Mouse (Mus musculus) neural tube, embryonic 13.5 days (tissue): ENCODE results near the gene Gm6169. TPM values are rescaled to one million over a fixed set of nuclear protein-coding genes. Genes with fewer than 3 reads are reported as not detected.

Source experiments
- ATAC-seq: fragments of 200-750 bp; cut with Nextera tagmentation; 2 replicates; pipeline ENCODE4 v1.8.0; 2017; ENCODE audit warnings: low read depth, mild to moderate bottlenecking, moderate TSS enrichment, moderate library complexity
- H3K27ac ChIP-seq: fragments of 300-500 bp; sonication (generic); replicated peaks from 2 replicates; pipeline ENCODE4 v1.5.1; 2015; ENCODE audit warnings: moderate library complexity, mild to moderate bottlenecking, inconsistent platforms
- H3K27me3 ChIP-seq: fragments of 300-500 bp; sonication (generic); 2 replicates; pipeline ENCODE4 v1.6.1; 2015; ENCODE audit warnings: mild to moderate bottlenecking, inconsistent platforms
- H3K36me3 ChIP-seq: fragments of 300-500 bp; sonication (generic); 2 replicates; pipeline ENCODE4 v1.6.1; 2015; ENCODE audit warnings: mild to moderate bottlenecking, inconsistent platforms
- H3K4me1 ChIP-seq: fragments of 300-500 bp; sonication (generic); replicated peaks from 2 replicates; pipeline ENCODE4 v1.6.1; 2015; ENCODE audit warnings: inconsistent platforms
- H3K4me2 ChIP-seq: fragments of 300-500 bp; sonication (generic); 2 replicates; pipeline ENCODE4 v1.6.1; 2015; ENCODE audit warnings: inconsistent platforms, mild to moderate bottlenecking, moderate library complexity
- H3K4me3 ChIP-seq: fragments of 300-500 bp; sonication (generic); 2 replicates; pipeline ENCODE4 v1.5.1; 2015; ENCODE audit warnings: mild to moderate bottlenecking, inconsistent platforms
- H3K9ac ChIP-seq: fragments of 300-500 bp; sonication (generic); 2 replicates; pipeline ENCODE4 v1.6.1; 2015; ENCODE audit warnings: moderate library complexity, mild to moderate bottlenecking, inconsistent platforms
- H3K9me3 ChIP-seq: fragments of 300-500 bp; sonication (generic); 2 replicates; pipeline ENCODE4 v1.6.1; 2016; ENCODE audit warnings: inconsistent platforms
- WGBS: fragments of 180-500 bp; shearing (Covaris S2); methylation state at CpG from one replicate; pipeline ENCODE4 v1.1.7; 2015; 5-methylcytosine and 5-hydroxymethylcytosine counted together
- polyA plus RNA-seq: library from polyadenylated mRNA; unstranded; fragments of >200 nt; fragmentation: Nextera tagmentation; extraction: Ambion mirVana; gene quantifications from 2 replicates; pipeline ENCODE4 v1.2.1, GENCODE M21; 2015

Gene Gm6169
- polyA plus RNA-seq, 1 experiment from 2014 or later, result 1.4 TPM

DNA sequence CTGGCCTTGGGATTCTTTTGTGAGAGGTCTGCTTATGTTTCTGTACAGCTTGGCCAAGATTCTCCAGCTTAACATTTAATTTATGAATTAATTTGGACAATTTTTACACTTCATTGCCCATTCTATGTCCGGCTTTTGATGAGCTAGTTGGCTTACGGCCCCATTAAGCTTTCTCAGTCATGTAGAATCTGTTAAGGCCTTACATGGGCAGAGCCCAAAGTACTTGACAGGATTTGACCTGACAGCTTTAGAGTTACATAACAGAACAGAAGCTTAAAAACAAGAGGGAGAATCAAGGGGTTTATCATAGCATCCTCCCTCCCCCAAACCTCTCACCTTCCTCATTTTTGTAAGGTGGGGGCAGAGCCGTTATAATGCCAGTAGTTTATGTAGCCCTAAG lies 10.9 kb downstream of the Gm6169 start:
- ATAC-seq, result no peak
- Histone ChIP-seq H3K9ac (no peak overlapping the region), H3K4me2 (no peak overlapping the region), H3K4me1 (no peaks in the 10 kb centered on the region), H3K36me3 (no peaks in the 10 kb centered on the region), H3K4me3 (no peak overlapping the region), H3K9me3 (no peaks in the 10 kb centered on the region), H3K27me3 (no peaks in the 10 kb centered on the region), H3K27ac (no peak overlapping the region)
- WGBS, result 81% methylated on average over 3 of the region's 3 CpGs

DNA sequence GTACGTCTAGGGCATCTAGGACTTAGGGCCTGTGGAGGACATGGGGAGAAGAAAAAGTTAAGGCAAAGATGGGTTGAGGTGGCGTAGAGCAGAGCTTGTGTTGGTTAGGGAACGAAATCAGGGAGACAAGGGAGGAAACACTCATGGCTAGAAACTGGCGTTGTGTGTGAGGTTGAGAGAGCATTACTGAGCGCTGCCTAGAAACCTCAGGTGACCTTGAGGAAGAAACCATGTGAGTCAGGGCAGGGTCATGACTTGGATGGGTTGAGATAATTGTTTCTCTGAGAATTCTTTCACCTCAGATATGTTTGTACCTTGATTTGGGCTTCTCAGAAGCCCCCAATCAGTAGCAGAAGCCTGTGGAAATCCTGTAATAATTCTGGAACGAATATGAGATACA lies 11.6 kb downstream of the Gm6169 start:
- Histone ChIP-seq H3K9ac (no peak overlapping the region), H3K9me3 (no peaks in the 10 kb centered on the region), H3K27me3 (no peaks in the 10 kb centered on the region), H3K4me3 (no peak overlapping the region), H3K36me3 (no peaks in the 10 kb centered on the region), H3K4me1 (no peaks in the 10 kb centered on the region), H3K4me2 (no peak overlapping the region), H3K27ac (no peak overlapping the region)
- ATAC-seq, result no peak
- WGBS, result 93% methylated on average over 6 of the region's 6 CpGs

DNA sequence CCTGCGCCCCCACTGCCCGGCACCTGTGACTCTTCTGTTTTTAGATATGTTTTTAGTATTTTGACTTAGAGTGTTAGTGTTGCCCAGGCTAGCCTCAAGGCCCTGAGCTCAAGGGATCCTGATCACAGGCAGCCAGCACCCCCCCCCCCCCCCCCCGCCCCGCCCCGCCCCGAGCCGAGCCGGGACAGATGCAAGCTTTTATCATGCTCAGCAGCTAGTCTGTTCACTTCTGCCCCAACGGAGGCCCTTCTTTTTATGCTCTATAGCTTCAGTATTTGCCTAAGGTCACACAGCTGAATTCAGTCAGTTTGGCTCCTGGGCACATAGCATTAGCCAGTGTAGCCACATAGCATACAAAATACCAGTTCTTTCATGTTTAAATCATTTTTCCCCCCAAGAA lies 12.7 kb downstream of the Gm6169 start:
- Histone ChIP-seq H3K9me3 (no peaks in the 10 kb centered on the region), H3K4me2 (no peak overlapping the region), H3K36me3 (no peaks in the 10 kb centered on the region), H3K4me3 (no peak overlapping the region), H3K27me3 (no peaks in the 10 kb centered on the region), H3K27ac (no peak overlapping the region), H3K9ac (no peak overlapping the region), H3K4me1 (no peaks in the 10 kb centered on the region)
- WGBS, result 54% methylated on average over 4 of the region's 9 CpGs
- no peak for ATAC-seq

DNA sequence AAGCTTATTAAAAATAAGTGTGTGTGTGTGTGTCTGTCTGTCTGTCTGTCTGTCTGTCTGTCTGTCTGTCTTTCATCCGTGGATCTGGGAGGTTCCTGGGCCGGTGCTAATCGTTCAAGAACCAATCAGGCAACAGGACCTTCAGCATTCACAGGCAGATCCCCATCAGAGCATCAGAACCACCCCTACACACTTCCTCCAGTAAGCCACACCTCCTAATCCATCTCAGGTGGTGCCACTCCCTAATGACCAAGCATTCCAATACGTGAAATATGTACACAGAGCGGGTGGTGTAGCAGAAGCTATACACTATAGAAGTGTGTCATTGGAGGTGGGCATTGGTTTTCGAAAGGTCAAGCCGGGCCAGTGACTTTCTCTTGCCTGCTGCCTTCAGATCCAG lies 16.6 kb downstream of the Gm6169 start:
- Histone ChIP-seq H3K27ac (no peak overlapping the region), H3K4me1 (no peaks in the 10 kb centered on the region), H3K4me3 (no peak overlapping the region), H3K4me2 (no peak overlapping the region), H3K36me3 (no peaks in the 10 kb centered on the region), H3K27me3 (no peaks in the 10 kb centered on the region), H3K9me3 (no peaks in the 10 kb centered on the region), H3K9ac (no peak overlapping the region)
- WGBS, result 95% methylated on average over 7 of the region's 7 CpGs
- no peak for ATAC-seq

DNA sequence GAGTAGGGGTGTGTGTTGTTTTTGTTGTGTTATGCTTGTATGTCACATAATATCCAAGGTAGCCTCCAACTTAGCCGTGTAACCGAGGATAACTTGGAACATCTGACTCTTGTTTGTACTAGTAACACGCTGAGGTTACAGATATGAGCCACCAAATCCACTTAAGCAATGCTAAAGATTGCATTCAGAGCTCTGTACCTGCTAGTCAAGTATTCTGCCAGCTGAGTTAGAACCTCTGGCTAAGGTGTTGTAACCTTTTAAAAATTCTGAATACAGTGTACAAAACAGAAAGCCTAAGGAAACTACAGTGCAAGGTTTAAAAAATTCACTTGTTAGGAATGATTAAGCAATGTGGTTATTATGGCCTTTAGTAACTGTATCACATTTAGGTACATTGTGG lies 18.4 kb downstream of the Gm6169 start:
- Histone ChIP-seq H3K27me3 (no peaks in the 10 kb centered on the region), H3K36me3 (no peaks in the 10 kb centered on the region), H3K4me2 (no peak overlapping the region), H3K4me1 (no peaks in the 10 kb centered on the region), H3K9ac (no peak overlapping the region), H3K27ac (no peak overlapping the region), H3K9me3 (no peaks in the 10 kb centered on the region), H3K4me3 (no peak overlapping the region)
- 90% methylated on average over 3 of the region's 3 CpGs for WGBS
- no peak for ATAC-seq

DNA sequence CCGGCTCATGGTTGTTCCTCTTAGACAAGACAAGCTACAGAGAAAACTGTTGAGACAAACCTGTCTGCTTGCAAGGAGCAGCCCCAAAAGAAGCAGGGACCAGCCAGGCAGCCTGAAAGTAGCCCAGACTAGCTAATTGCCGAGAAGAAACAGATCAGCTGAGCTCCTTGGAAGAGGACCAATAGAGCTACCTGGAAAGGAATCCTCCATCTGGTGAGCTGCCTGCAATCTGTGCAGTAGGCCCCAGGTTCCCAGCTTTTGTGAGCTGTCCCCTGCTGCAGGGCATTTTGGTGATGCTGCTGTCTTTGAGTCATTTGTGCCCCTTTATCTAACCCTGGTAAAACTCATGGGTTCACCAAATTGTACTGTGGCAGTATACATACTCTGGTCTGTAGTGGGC lies 18.8 kb downstream of the Gm6169 start:
- H3K9ac ChIP-seq, result no peak overlapping the region
- no peak overlapping the region for H3K4me2 ChIP-seq
- H3K4me3 ChIP-seq, result no peak overlapping the region
- no peaks in the 10 kb centered on the region for H3K9me3 ChIP-seq
- H3K36me3 ChIP-seq, result no peaks in the 10 kb centered on the region
- WGBS, result 84% methylated on average over 2 of the region's 2 CpGs
- H3K27ac ChIP-seq, result no peak overlapping the region
- H3K27me3 ChIP-seq, result no peaks in the 10 kb centered on the region
- H3K4me1 ChIP-seq, result no peaks in the 10 kb centered on the region
- no peak for ATAC-seq

DNA sequence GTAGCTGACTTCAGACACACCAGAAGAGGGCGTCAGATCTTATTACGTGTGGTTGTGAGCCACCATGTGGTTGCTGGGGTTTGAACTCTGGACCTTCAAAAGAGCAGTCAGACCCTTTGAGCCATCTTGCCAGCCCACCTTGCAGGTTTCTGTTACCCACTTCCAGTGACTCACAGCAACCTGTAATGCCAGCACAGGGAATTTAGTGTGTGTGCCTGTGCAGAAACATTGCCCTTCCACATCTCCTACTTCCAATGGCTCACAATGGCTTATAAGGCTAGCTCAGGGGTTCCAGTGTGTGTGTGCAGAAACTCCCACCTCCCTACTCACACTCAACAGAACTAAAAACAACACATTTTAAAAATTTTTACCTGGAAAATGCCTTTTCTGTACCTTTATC lies 21.5 kb downstream of the Gm6169 start:
- no peaks in the 10 kb centered on the region for H3K27me3 ChIP-seq
- no peak overlapping the region for H3K4me3 ChIP-seq
- no peak for ATAC-seq
- H3K36me3 ChIP-seq, result no peaks in the 10 kb centered on the region
- peaks cover 13% of the 10 kb centered on the region for H3K4me1 ChIP-seq
- 92% methylated on average over 2 of the region's 2 CpGs for WGBS
- H3K9me3 ChIP-seq, result no peaks in the 10 kb centered on the region
- H3K9ac ChIP-seq, result no peak overlapping the region
- H3K27ac ChIP-seq, result no peak overlapping the region
- H3K4me2 ChIP-seq, result no peak overlapping the region

DNA sequence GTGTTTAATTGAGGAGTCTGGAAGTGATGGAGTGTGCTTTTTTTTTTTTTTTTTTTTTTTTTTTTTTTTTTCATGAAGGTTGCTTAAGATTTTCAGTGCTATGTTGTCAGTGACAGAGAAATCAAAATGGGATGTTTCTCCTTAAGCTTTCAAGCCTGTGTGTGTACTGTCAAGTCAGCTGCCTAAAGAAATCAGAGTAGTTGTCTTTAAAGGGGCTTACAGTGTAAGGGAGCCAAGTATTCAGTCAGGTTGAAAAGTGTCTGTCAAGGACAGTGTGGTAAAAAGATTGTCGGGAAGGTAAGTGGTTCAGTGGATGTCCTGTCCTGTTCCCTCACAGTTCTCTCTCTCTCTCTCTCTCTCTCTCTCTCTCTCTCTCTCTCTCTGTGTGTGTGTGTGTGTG lies 25.5 kb downstream of the Gm6169 start:
- no peaks in the 10 kb centered on the region for H3K36me3 ChIP-seq
- peaks cover 6% of the 10 kb centered on the region; the same call in 1 of the 2 replicates for H3K27me3 ChIP-seq
- WGBS, result 79% methylated on average over 1 of the region's 1 CpGs
- no peak overlapping the region for H3K27ac ChIP-seq
- H3K4me2 ChIP-seq, result peak overlapping the region; percentile 74
- no peaks in the 10 kb centered on the region for H3K9me3 ChIP-seq
- H3K9ac ChIP-seq, result no peak overlapping the region
- H3K4me3 ChIP-seq, result no peak overlapping the region
- H3K4me1 ChIP-seq, result peaks cover 18% of the 10 kb centered on the region
- no peak for ATAC-seq

DNA sequence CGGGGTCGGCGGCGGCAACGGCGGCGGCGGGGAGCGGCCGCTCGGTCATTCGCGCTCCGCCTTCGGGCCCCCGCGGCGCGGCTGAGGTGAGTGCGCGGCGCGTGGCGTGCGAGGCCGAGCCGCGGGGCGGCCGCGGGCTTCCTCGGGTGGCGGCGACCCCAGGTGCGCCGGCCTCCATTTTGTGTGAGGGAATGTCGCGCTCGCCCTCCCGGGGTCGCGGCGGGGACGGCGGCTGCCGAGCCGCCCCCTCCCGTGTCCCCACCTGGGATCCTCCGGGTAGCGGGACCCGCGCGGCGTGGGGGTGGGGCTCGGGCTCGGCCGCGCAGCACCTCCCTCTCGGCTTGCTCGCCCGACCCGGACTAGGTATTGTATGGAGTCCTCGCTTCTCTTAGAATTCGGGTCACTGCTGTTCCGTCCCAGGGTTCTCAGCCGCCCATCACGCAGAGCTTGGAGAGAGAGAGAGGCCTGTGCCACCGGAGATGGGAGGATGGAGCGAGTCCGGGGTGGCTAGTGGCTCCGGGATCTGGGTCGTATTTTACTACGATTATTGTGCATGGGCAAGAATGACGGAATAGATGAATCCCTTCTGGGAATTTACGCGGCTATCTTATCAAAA lies 27.3 kb downstream of the Gm6169 start:
- Histone ChIP-seq H3K4me2 (peak overlapping the region; percentile 74), H3K27me3 (peaks cover 6% of the 10 kb centered on the region; the same call in 1 of the 2 replicates), H3K4me3 (peak overlapping the region; percentile 83), H3K36me3 (no peaks in the 10 kb centered on the region), H3K9ac (peak overlapping the region; percentile 86), H3K4me1 (peaks cover 18% of the 10 kb centered on the region), H3K9me3 (no peaks in the 10 kb centered on the region), H3K27ac (peak overlapping the region; percentile 94)
- ATAC-seq, result peak; percentile 85
- under 1% methylated on average over 62 of the region's 76 CpGs for WGBS

DNA sequence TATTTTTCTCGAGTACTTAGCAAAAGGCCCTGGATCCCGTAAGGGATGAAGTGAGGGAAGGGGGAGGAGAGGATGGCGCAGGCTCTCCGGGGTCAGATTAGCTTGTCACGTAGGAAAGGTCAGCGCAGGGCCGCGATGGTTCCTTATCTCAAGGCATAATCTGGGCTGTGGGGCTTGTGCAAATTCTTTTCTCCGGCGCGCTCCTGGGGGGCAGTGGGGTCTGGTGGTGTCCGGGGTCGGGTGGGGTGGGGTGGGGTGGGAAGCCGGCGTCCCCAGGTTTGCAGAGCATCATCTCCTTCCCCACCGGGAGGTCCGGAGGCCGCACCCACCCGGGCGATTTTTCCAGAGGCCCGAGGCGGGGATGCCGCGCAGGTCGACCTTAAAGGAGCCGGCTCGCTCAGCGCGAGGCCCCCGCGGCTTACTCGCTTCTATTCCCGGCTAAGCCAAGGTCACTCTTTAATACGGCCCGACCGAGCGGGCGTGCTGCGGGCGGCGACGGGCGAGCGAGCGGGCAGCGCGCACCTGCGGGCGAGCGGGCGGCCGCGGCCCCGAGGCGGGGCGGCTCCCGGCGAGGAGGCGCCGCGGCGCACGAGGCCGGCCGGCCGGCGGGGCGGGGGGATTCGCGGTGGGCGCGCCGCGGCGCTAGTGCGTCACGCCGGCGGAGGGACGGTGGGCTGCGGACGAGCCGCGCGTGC lies 28.0 kb downstream of the Gm6169 start:
- Histone ChIP-seq H3K4me3 (peak overlapping the region; percentile 83), H3K4me2 (peak overlapping the region; percentile 74), H3K27me3 (peaks cover 6% of the 10 kb centered on the region; the same call in 1 of the 2 replicates), H3K36me3 (no peaks in the 10 kb centered on the region), H3K27ac (peak overlapping the region; percentile 94), H3K4me1 (peaks cover 18% of the 10 kb centered on the region), H3K9me3 (no peaks in the 10 kb centered on the region), H3K9ac (peak overlapping the region; percentile 86)
- ATAC-seq, result peak; percentile 89
- under 1% methylated on average over 55 of the region's 85 CpGs for WGBS

DNA sequence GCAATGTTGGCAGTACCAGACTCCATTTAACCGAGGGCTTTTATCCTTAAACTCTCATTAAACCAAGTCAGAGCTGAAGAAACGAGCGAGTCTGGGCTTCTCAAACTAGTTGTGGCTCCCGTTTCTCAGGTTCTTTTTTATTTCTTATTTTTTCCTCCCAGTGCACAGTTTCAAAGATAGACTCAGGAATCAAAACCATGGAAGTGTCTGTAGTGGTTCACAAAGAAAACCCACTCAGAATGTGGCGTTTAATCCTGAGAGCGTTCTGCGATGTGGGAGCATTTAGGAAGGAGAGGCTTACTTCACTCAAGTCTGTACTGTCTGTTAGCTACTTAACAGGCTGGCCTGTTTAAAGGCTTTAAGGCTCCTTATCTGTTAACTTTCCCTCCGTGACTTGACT lies 30.9 kb downstream of the Gm6169 start:
- Histone ChIP-seq H3K27me3 (peaks cover 6% of the 10 kb centered on the region; the same call in 1 of the 2 replicates), H3K36me3 (no peaks in the 10 kb centered on the region), H3K4me1 (peaks cover 11% of the 10 kb centered on the region), H3K4me3 (no peak overlapping the region), H3K4me2 (no peak overlapping the region), H3K9me3 (no peaks in the 10 kb centered on the region), H3K9ac (no peak overlapping the region), H3K27ac (no peak overlapping the region)
- WGBS, result 53% methylated on average over 8 of the region's 8 CpGs
- ATAC-seq, result no peak

DNA sequence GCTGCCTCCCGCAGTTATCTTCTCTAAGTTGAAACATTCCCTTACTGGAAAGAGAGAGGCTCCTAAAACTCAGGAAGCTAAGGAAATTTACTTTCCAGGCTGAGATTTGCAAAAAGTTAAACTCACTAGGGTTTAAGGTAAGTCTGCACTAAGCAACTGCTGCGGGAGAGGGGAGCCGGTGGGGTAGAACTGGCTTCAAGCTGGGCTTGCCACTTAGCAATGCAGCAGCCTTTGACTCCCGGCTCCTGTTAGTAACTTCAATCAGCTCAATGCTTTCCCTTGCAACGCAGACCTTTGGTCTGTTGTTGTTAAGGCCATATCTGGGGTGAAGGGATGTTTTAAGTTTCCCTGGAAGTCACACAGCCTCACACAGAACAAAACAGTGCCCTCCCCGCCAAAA lies 31.3 kb downstream of the Gm6169 start:
- no peak for ATAC-seq

More for the DNA sequence above, 31.3 kb downstream of the Gm6169 start:
- no peak overlapping the region for H3K9ac ChIP-seq
- peaks cover 7% of the 10 kb centered on the region; the same call in 1 of the 2 replicates for H3K4me1 ChIP-seq
- no peaks in the 10 kb centered on the region for H3K36me3 ChIP-seq
- H3K27me3 ChIP-seq, result peaks cover 6% of the 10 kb centered on the region; the same call in 1 of the 2 replicates
- no peak overlapping the region for H3K4me3 ChIP-seq
- WGBS, result 7% methylated on average over 6 of the region's 6 CpGs
- no peak overlapping the region for H3K27ac ChIP-seq
- no peak overlapping the region for H3K4me2 ChIP-seq
- no peaks in the 10 kb centered on the region for H3K9me3 ChIP-seq
